Mouse (Mus musculus) bone marrow, adult 2 months (tissue): ENCODE data around the gene Cirbp.

Source experiments
- CTCF ChIP-seq: fragments of 200-500 bp; IDR thresholded peaks from 2 replicates; pipeline ENCODE4 v1.5.1; 2011; ENCODE audit warnings: low read length, control low read depth; ENCODE audit not compliant: control insufficient read depth, insufficient read depth
- POLR2A ChIP-seq: fragments of 200-500 bp; IDR thresholded peaks from 2 replicates; pipeline ENCODE4 v1.6.1; 2011; ENCODE audit warnings: low read depth, mild to moderate bottlenecking, control low read depth, low read length, borderline replicate concordance; ENCODE audit not compliant: control insufficient read depth

- TF ChIP-seq POLR2A, result no peak; the same call in 1 of the 2 replicates
- TF ChIP-seq CTCF, result no peak
Measured at GRCm38 (mm10) chr10:80171760-80172526, 6.2 kb downstream of the Cirbp start.
